Mouse (Mus musculus) liver, embryonic 16.5 days (tissue): ENCODE results near the gene Myoc. TPM values are rescaled to one million over a fixed set of nuclear protein-coding genes. Genes with fewer than 3 reads are reported as not detected.

ENCODE experiments used
- ATAC-seq: fragments of 200-750 bp; cut with Nextera tagmentation; 2 replicates; pipeline ENCODE4 v1.8.0; 2017; ENCODE audit warnings: low read depth, mild to moderate bottlenecking, moderate number of reproducible peaks, moderate library complexity
- H3K27ac ChIP-seq: fragments of 300-500 bp; sonication (generic); 2 replicates; pipeline ENCODE4 v1.5.1; 2014; ENCODE audit warnings: mild to moderate bottlenecking, low read length
- H3K27me3 ChIP-seq: fragments of 300-500 bp; sonication (generic); 2 replicates; pipeline ENCODE4 v1.6.1; 2014; ENCODE audit warnings: low read depth, low read length, mixed read lengths; ENCODE audit not compliant: control insufficient read depth, insufficient read depth
- H3K36me3 ChIP-seq: fragments of 300-500 bp; sonication (generic); 2 replicates; pipeline ENCODE4 v1.6.1; 2014; ENCODE audit warnings: mild to moderate bottlenecking; ENCODE audit not compliant: control insufficient read depth, insufficient read depth
- H3K4me1 ChIP-seq: fragments of 300-500 bp; sonication (generic); 2 replicates; pipeline ENCODE4 v1.6.1; 2014; ENCODE audit warnings: low read depth, low read length, mixed read lengths; ENCODE audit not compliant: control insufficient read depth
- H3K4me2 ChIP-seq: fragments of 300-500 bp; sonication (generic); 2 replicates; pipeline ENCODE4 v1.6.1; 2014; ENCODE audit warnings: low read depth, low read length, mixed read lengths
- H3K4me3 ChIP-seq: fragments of 300-500 bp; sonication (generic); 2 replicates; pipeline ENCODE4 v1.5.1; 2014; ENCODE audit warnings: low read depth, mild to moderate bottlenecking, low read length
- H3K9ac ChIP-seq: fragments of 300-500 bp; sonication (generic); 2 replicates; pipeline ENCODE4 v1.6.1; 2014; ENCODE audit warnings: low read depth, low read length
- H3K9me3 ChIP-seq: fragments of 300-500 bp; sonication (generic); replicated peaks from 2 replicates; pipeline ENCODE4 v1.6.1; 2016; ENCODE audit warnings: low read length; ENCODE audit not compliant: control insufficient read depth
- WGBS: fragments of 180-500 bp; shearing (Covaris S2); extraction: QIAGEN DNeasy Blood & Tissue Kit; methylation state at CpG from one replicate; pipeline ENCODE4 v1.1.7; 2014; ENCODE audit not compliant: insufficient replicate concordance; 5-methylcytosine and 5-hydroxymethylcytosine counted together
- microRNA-seq: library from miRNA; unstranded; fragments of <30 nt; microRNA quantifications from one replicate; pipeline ENCODE4, GENCODE M21; 2016
- polyA plus RNA-seq: library from polyadenylated mRNA; unstranded; fragments of >200 nt; fragmentation: Nextera tagmentation; extraction: Ambion mirVana; gene quantifications from 2 replicates; pipeline ENCODE4 v1.2.1, GENCODE M21; 2015

Myoc gene
- polyA plus RNA-seq, 1 experiment from 2014 or later = not detected

DNA sequence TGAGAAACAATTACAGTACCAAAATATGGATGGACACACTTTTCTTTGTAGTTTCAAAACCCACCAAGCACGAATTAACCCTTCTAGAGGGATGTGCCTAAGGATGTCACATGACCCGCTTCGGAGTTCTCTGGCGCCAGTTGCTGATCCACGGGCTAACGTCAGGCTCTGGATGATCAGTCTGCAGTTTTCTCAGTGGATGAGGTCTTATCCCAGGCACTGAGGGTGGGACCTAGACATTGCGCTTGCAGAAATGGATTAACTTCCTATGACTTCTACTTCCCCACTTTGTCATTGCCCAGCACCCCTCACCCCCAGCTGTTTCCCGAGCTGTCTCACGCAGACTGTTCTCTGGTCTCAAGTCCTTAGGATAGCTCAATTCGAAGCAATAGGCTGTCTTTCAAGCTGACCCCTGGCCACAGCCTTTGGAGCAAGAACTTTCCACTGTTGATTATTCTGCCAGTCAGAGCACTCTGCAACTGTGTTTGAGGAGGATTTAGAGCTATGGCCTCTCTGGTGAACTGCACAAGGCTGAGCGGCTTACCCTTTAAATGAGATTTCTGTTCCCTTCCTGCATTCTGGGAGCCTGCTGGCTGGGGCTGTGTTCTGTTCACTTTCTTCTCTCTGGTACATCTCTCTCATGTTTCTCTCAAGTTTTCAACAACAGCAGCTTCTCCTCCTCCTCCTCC, 26.7 kb downstream of the Myoc start:
- peak overlapping the region; percentile 38 for H3K4me3 ChIP-seq
- peak overlapping the region; percentile 9; the same call in 1 of the 2 replicates for H3K9ac ChIP-seq
- H3K9me3 ChIP-seq = no peaks in the 10 kb centered on the region
- peak; percentile 59 for ATAC-seq
- no peak overlapping the region for H3K27ac ChIP-seq
- peaks cover 5% of the 10 kb centered on the region; the same call in 1 of the 2 replicates for H3K4me1 ChIP-seq
- H3K4me2 ChIP-seq = peak overlapping the region; percentile 62
- 4% methylated on average over 11 of the region's 11 CpGs for WGBS
- H3K36me3 ChIP-seq = peaks cover 2% of the 10 kb centered on the region; the same call in 1 of the 2 replicates
- no peaks in the 10 kb centered on the region for H3K27me3 ChIP-seq

DNA sequence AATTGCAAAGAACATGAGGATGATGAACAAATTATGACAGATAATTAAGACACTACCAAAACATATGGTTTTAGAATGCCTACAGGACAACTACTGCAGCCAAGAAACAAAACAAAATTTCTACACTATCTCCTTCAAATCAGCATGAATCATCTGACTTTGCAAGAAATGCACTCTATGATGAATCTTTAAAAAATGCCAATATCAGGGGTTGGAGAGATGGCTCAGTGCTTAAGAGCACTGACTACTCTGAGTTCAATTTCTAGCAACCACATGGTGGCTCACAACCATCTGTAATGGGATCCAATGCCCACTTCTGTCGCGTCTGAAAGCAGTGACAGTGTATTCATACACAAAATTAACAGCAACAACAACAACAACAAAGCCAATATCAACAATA, 54.8 kb downstream of the Myoc start:
- Histone ChIP-seq H3K9me3 (no peaks in the 10 kb centered on the region), H3K4me3 (no peak overlapping the region), H3K9ac (no peak overlapping the region), H3K27me3 (no peaks in the 10 kb centered on the region), H3K27ac (no peak overlapping the region), H3K36me3 (peaks cover 63% of the 10 kb centered on the region), H3K4me1 (no peaks in the 10 kb centered on the region), H3K4me2 (no peak overlapping the region)
- 80% methylated on average over 2 of the region's 2 CpGs for WGBS
- no peak for ATAC-seq

DNA sequence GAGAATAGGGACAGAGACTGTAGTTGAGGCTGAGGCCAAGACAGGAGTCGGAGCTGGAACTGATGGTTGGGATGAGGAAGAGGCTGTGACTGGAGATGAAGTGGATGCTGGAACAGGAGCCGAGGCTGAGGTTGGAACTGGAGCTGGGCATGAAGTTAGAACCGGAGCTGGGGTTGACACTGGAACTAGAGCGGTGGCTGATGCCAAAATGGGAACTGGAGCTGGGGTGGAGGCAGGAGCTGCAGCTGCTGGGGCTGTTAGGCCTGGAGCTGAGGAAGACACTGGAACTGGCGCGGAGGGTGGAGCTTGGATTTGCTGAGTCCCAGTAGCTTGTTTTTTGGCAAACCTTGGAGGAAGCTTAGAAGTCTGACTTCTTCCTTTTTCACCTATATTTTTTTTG, 58.9 kb downstream of the Myoc start:
- no peak for ATAC-seq
- Histone ChIP-seq H3K27ac (no peak overlapping the region), H3K27me3 (no peaks in the 10 kb centered on the region), H3K4me3 (no peak overlapping the region), H3K9me3 (no peaks in the 10 kb centered on the region), H3K36me3 (peaks cover 51% of the 10 kb centered on the region), H3K4me2 (no peak overlapping the region), H3K4me1 (no peaks in the 10 kb centered on the region), H3K9ac (no peak overlapping the region)
- WGBS = 91% methylated on average over 6 of the region's 6 CpGs

Small RNA genes within 50 kb of the gene (microRNA-seq; reads per million reads assigned to microRNA genes)
- gene Gm27616 = not detected

Other genes starting within 250 kb of the Myoc start
- 1.5 TPM in 2 replicates for gene Dnm3, start 161.1 kb upstream of the Myoc start, polyA plus RNA-seq
- 7.3 and 8.0 TPM in 2 replicates for gene Mettl13, start 90.6 kb upstream of the Myoc start, polyA plus RNA-seq
- 12.7 and 16.2 TPM in 2 replicates for gene Vamp4, start 68.6 kb upstream of the Myoc start, polyA plus RNA-seq
- not detected in 2 replicates for gene Myocos, start 19.1 kb downstream of the Myoc start, polyA plus RNA-seq
- 28.2 and 33.8 TPM in 2 replicates for gene Prrc2c, start 101.4 kb downstream of the Myoc start, polyA plus RNA-seq
- gene Fmo4, start 174.8 kb downstream of the Myoc start, polyA plus RNA-seq = 4.0 and 4.6 TPM in 2 replicates
- gene Fmo1, start 227.5 kb downstream of the Myoc start, polyA plus RNA-seq = 32.4 and 39.5 TPM in 2 replicates